Mouse (Mus musculus): Measurements from ENCODE around the gene Olfr568. TPM values are rescaled to one million over a fixed set of nuclear protein-coding genes. Genes with fewer than 3 reads are reported as not detected.

The Olfr568 gene
- total RNA-seq (2021) = not detected
- long read RNA-seq, experiment 1 = 0 reads
- long read RNA-seq, experiment 2 = 0 reads

- DNase-seq (ENCODE audit: low spot score in 2 of 2) = no peak
Measured at GRCm38 (mm10) chr7:102876822-102877221, at the start of gene Olfr568. Olfr568 (plus strand) TSS chr7:102877122.

- DNase-seq (ENCODE audit: low spot score in 2 of 2) = no peak
Measured at GRCm38 (mm10) chr7:102855807-102856206, 21.1 kb upstream of the Olfr568 start.

GRCm38 (mm10) chr7:102858665-102859064, 18.3 kb upstream of the Olfr568 start, which contains the start of gene Olfr566:
Olfr566 (minus strand) TSS chr7:102858765.
- DNase-seq (ENCODE audit: low spot score in 2 of 2) = no peak

GRCm38 (mm10) chr7:102890782-102891181, 13.9 kb downstream of the Olfr568 start, which contains the start of gene Olfr569:
Olfr569 (minus strand) TSS chr7:102890882.
- DNase-seq (ENCODE audit: low spot score in 2 of 2) = no peak

GRCm38 (mm10) chr7:102915261-102915660, 38.3 kb downstream of the Olfr568 start:
- DNase-seq (ENCODE audit: low spot score in 2 of 2) = no peak

GRCm38 (mm10) chr7:102916405-102916804, 39.5 kb downstream of the Olfr568 start:
- no peak for DNase-seq (ENCODE audit: low spot score in 2 of 2)

- DNase-seq (ENCODE audit: low spot score in 2 of 2) = no peak
Measured at GRCm38 (mm10) chr7:102917032-102917875, 40.3 kb downstream of the Olfr568 start, which contains the start of gene Olfr571. Olfr571 (minus strand) TSS chr7:102917536.

- DNase-seq (ENCODE audit: low spot score in 2 of 2) = no peak
Measured at GRCm38 (mm10) chr7:102919632-102920031, 42.7 kb downstream of the Olfr568 start.

GRCm38 (mm10) chr7:102924109-102924508, 47.2 kb downstream of the Olfr568 start, which contains the start of gene Olfr572:
Olfr572 (plus strand) TSS chr7:102924409.
- DNase-seq (ENCODE audit: low spot score in 2 of 2) = no peak

- no peak for DNase-seq (ENCODE audit: low spot score in 2 of 2)
Measured at GRCm38 (mm10) chr7:102927105-102927504, 50.2 kb downstream of the Olfr568 start.

Other genes with a start within 250 kb of the Olfr568 start
- gene Olfr554, start 238.7 kb upstream of the Olfr568 start, total RNA-seq (2021) = not detected
- not detected for gene Olfr555, start 218.3 kb upstream of the Olfr568 start, total RNA-seq (2021)
- gene Olfr556, start 212.2 kb upstream of the Olfr568 start, total RNA-seq (2021) = not detected
- 1 to 10 TPM; 7.2 to 9.0 TPM for gene Trim68, start 189.8 kb upstream of the Olfr568 start, total RNA-seq (2021)
- not detected for gene Olfr557, start 181.2 kb upstream of the Olfr568 start, total RNA-seq (2021)
- gene Olfr558, start 174.9 kb upstream of the Olfr568 start, total RNA-seq (2021) = 1 to 10 TPM; 3.3 to 5.2 TPM
- gene Olfr33, start 158.1 kb upstream of the Olfr568 start, total RNA-seq (2021) = not detected
- gene Olfr559, start 149.6 kb upstream of the Olfr568 start, total RNA-seq (2021) = not detected
- under 1 TPM in 1 of 2 experiments, not detected in 1; 0.17 TPM for gene Olfr560, start 117.8 kb upstream of the Olfr568 start, total RNA-seq (2021)
- gene Olfr78, start 117.7 kb upstream of the Olfr568 start, total RNA-seq (2021) = 1 to 10 TPM in 1 of 2 experiments, under 1 TPM in 1; 0.83 to 1.9 TPM
- under 1 TPM in 1 of 2 experiments, not detected in 1; 0.27 TPM for gene Olfr561, start 105.9 kb upstream of the Olfr568 start, total RNA-seq (2021)
- gene Olfr564, start 73.6 kb upstream of the Olfr568 start, total RNA-seq (2021) = not detected
- gene Olfr566, start 18.4 kb upstream of the Olfr568 start, total RNA-seq (2021) = not detected
- not detected for gene Olfr569, start 13.8 kb downstream of the Olfr568 start, total RNA-seq (2021)
- not detected for gene Olfr570, start 17.5 kb downstream of the Olfr568 start, total RNA-seq (2021)
- gene Olfr571, start 40.4 kb downstream of the Olfr568 start, total RNA-seq (2021) = not detected
- not detected for gene Olfr572, start 47.3 kb downstream of the Olfr568 start, total RNA-seq (2021)
- gene Olfr573-ps1, start 65.5 kb downstream of the Olfr568 start, total RNA-seq (2021) = not detected
- not detected for gene Olfr574, start 71.3 kb downstream of the Olfr568 start, total RNA-seq (2021)
- not detected for gene Olfr575, start 81.7 kb downstream of the Olfr568 start, total RNA-seq (2021)
- not detected for gene Olfr576, start 85.5 kb downstream of the Olfr568 start, total RNA-seq (2021)
- not detected for gene Olfr577, start 98.8 kb downstream of the Olfr568 start, total RNA-seq (2021)
- gene Olfr578, start 112.2 kb downstream of the Olfr568 start, total RNA-seq (2021) = not detected
- gene Olfr582, start 160.9 kb downstream of the Olfr568 start, total RNA-seq (2021) = not detected
- gene Olfr583, start 174.2 kb downstream of the Olfr568 start, total RNA-seq (2021) = not detected
- gene Olfr584, start 204.8 kb downstream of the Olfr568 start, total RNA-seq (2021) = not detected
- not detected for gene Olfr585, start 220.6 kb downstream of the Olfr568 start, total RNA-seq (2021)
- gene Olfr586, start 248.5 kb downstream of the Olfr568 start, total RNA-seq (2021) = not detected